Mouse (Mus musculus) cortical plate, adult 2 months (tissue): Measurements from ENCODE around the gene Ncoa1.
"Not testable (repeated sequence)": the region's sequence is repeated elsewhere in the genome, so short reads cannot be mapped to it uniquely, and the experiment has no call there.

ENCODE experiments used
- CTCF ChIP-seq: fragments of 200-500 bp; IDR thresholded peaks from 2 replicates; pipeline ENCODE4 v1.5.1; 2011; ENCODE audit warnings: mild to moderate bottlenecking, control low read depth, low read length; ENCODE audit not compliant: insufficient read depth; ENCODE audit errors: extremely low read depth
- POLR2A ChIP-seq: fragments of 200-500 bp; IDR thresholded peaks from 2 replicates; pipeline ENCODE4 v1.6.1; 2011; ENCODE audit warnings: mild to moderate bottlenecking, low read length, control low read depth; ENCODE audit not compliant: insufficient read depth; ENCODE audit errors: extremely low read depth

- TF ChIP-seq CTCF, POLR2A: not testable (repeated sequence)
These were observed 26.5 kb downstream of the Ncoa1 start for GRCm38 (mm10) chr12:4450485-4450884.
